Mouse (Mus musculus) embryonic stem cell, embryonic (primary cell): Measurements from ENCODE around the gene Bcas2.
"Not testable (repeated sequence)": the region's sequence is repeated elsewhere in the genome, so short reads cannot be mapped to it uniquely, and the experiment has no call there.

Experiments used
- CTCF ChIA-PET, 4 experiments: fragments of 300-600 bp in 2 of 4; fragments of 350-600 bp in 2 of 4; sonication (Branson Sonifier 250); formaldehyde crosslinking; loops; one replicate each; lab custom pipeline; 2022; ENCODE audit warnings: inconsistent platforms in 2 of 4; lab: Charles Lee
- POLR2A ChIA-PET, 4 experiments: fragments of 300-600 bp in 2 of 4; fragments of 350-600 bp in 2 of 4; sonication (Branson Sonifier 250); formaldehyde crosslinking; loops; one replicate each; lab custom pipeline; 2022; ENCODE audit warnings: antibody characterized with exemption in 4 of 4, inconsistent platforms in 1 of 4; lab: Charles Lee

Gene Bcas2

DNA sequence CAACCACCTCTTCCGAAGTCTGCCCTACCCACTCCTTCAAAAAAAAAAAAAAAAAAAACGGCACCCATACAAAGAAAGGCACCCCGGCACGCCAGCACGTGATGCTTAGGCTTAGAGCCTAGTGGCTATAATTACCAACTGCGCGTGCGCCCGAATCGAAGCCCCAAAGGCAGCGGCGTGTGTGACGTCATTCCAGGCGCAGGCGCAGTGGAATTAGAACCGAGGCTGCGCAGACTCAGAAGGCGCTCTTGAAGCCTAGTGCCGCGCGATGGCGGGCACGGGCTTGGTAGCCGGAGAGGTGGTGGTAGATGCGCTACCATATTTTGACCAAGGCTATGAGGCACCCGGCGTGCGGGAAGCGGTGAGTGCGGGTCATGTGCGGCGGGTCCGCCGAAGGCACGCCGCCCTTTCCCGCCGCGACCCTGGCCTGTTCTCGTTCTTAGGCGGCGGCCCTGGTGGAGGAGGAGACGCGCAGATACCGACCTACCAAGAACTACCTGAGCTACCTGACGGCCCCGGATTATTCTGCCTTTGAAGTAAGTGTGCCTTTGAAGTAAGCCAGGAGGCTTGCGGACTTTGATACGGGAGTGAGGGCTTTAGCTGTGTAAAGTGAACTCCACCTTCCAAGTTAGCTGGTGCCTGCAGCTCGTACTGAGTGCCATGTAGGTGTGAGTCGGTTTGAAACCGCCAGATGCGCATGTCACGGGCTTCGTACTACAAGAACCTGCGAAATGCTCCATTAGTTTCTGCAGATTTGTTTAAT is at the start of gene Bcas2:
TSS of gene Bcas2 (plus strand) at position 151 of the 763 bp plus-strand sequence.
- POLR2A ChIA-PET, result interaction anchor here (0.5 to 33.4 kb wide), 44 partner anchors 8 to 212 kb away, joined by 3 to 715 read pairs (median 4); partner anchors contain the start of genes Dennd2c (in 2 of the 4), Nras (in 2 of the 4) and Trim33 (in 1 of the 4)
- CTCF ChIA-PET, result interaction anchor here in 3 of 4 experiments (0.5 to 1.2 kb wide), 5 partner anchors 16 to 429 kb away, joined by 3 to 6 read pairs (median 3); no protein-coding TSS in a partner anchor

DNA sequence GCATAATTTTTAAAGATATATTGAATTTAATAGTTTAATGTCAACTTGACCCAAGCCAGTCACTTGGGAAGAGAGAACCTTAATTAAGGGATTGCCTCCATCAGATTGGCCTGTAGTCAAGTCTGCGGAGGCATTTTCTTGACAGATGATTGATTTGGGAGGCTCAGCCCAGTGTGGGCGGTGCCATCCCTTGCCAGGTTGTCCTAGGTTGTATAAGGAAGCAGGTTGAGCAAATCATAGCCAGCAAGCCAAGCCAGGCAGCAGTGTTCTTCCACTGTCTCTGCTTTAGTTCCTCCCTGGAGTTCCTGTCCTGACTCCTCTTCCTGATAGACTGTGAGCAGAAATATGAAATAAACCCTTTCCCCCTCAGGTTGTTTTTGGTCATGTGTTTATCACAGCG is 47.8 kb upstream of the Bcas2 start:
- POLR2A ChIA-PET, result interaction anchor here in 2 of 4 experiments (1.0 to 21.3 kb wide), 9 partner anchors 7 to 41 kb away, joined by 3 to 926 read pairs (median 15); partner anchors contain the start of gene Dennd2c (in 2 of the 2)

GRCm38 (mm10) chr3:103126138-103126537 is 45.3 kb upstream of the Bcas2 start:
- ChIA-PET CTCF (interaction anchor here in 2 of 4 experiments (1.1 to 2.5 kb wide), 4 partner anchors 20 to 48 kb away, joined by 4 to 10 read pairs (median 6); no protein-coding TSS in a partner anchor), POLR2A (interaction anchor here (0.6 to 21.3 kb wide), 21 partner anchors 15 to 124 kb away, joined by 3 to 926 read pairs (median 21); partner anchors contain the start of genes Dennd2c (in 2 of the 4) and Bcas2 (in 1 of the 4))

More for the DNA sequence above, 47.8 kb upstream of the Bcas2 start:
- CTCF ChIA-PET, result interaction anchor here in 1 of 4 experiments (1.0 kb wide), 1 partner anchor 30 kb away, joined by 3 read pairs; no protein-coding TSS in a partner anchor

DNA sequence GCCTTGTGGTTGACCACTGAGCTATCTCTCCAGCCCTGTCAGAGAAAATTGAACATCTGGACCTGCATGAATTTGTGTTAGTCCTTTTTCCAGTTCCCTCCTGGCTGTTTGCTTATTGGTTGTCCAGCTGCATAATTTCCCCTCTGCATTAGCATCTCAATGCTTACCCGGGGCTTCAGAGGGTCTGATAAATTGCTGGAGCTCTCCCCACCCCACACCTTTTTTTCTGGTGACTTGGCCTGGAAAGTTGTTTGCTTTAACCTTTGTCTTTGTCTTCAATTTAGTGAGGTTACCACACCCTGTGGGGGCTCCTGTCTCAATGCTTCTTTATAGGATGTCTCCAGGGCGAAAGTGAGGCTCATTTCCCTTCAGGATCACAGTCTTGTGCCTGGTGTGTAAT is 44.3 kb upstream of the Bcas2 start:
- CTCF ChIA-PET, result interaction anchor here in 3 of 4 experiments (0.5 to 2.5 kb wide), 13 partner anchors 8 to 170 kb away, joined by 3 to 10 read pairs (median 4); partner anchors contain the start of gene Dennd2c (in 2 of the 3)
- POLR2A ChIA-PET, result interaction anchor here (0.5 to 21.3 kb wide), 50 partner anchors 8 to 683 kb away, joined by 3 to 926 read pairs (median 6); partner anchors contain the start of genes Dennd2c (in 3 of the 4), Bcas2 (in 1 of the 4), Csde1 (in 1 of the 4) and Gm43064 (in 1 of the 4)

DNA sequence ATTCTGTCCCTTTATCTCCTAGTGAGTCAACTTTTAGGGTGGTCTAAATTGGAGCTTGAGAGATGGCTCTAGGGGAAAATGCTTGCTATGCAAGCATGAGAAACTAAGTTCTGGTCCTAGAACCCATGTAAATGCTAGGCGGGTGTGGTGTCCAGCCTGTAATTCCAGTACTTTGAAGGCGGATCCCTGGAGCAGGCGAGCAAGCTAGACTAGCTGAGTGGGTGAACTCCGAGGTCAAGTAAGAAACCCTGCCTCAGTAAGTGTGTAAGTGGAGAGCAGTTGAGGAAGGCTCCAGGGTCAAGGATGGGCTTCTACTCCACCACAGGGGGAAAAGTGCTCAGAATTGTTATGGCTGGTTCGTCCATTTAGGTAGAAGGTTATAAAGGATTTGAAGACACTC is 43.7 kb upstream of the Bcas2 start:
- POLR2A ChIA-PET, result interaction anchor here (0.5 to 21.3 kb wide), 45 partner anchors 9 to 682 kb away, joined by 3 to 926 read pairs (median 7); partner anchors contain the start of genes Dennd2c (in 3 of the 4), Bcas2 (in 1 of the 4), Csde1 (in 1 of the 4) and Gm43064 (in 1 of the 4)
- CTCF ChIA-PET, result interaction anchor here in 3 of 4 experiments (0.5 to 2.5 kb wide), 11 partner anchors 9 to 97 kb away, joined by 3 to 10 read pairs (median 3); partner anchors contain the start of gene Dennd2c (in 2 of the 3)

- ChIA-PET POLR2A (interaction anchor here (0.9 to 21.3 kb wide), 37 partner anchors 9 to 682 kb away, joined by 3 to 926 read pairs (median 9); partner anchors contain the start of genes Dennd2c (in 3 of the 4), Bcas2 (in 1 of the 4), Csde1 (in 1 of the 4) and Gm43064 (in 1 of the 4)), CTCF (interaction anchor here in 2 of 4 experiments (0.5 to 1.8 kb wide), 6 partner anchors 9 to 1667 kb away, joined by 3 to 8 read pairs (median 3); no protein-coding TSS in a partner anchor)
These were observed 43.2 kb upstream of the Bcas2 start for GRCm38 (mm10) chr3:103128251-103128650.

- POLR2A ChIA-PET, result interaction anchor here (0.6 to 21.3 kb wide), 41 partner anchors 8 to 109 kb away, joined by 3 to 926 read pairs (median 6); partner anchors contain the start of genes Dennd2c (in 3 of the 4), Bcas2 (in 1 of the 4), Csde1 (in 1 of the 4) and Nras (in 1 of the 4)
- CTCF ChIA-PET, result interaction anchor here in 2 of 4 experiments (0.8 to 1.7 kb wide), 3 partner anchors 16 to 24 kb away, joined by 3 read pairs; no protein-coding TSS in a partner anchor
These were observed 41.9 kb upstream of the Bcas2 start for GRCm38 (mm10) chr3:103129367-103130159.

- ChIA-PET CTCF (interaction anchor here in 3 of 4 experiments (0.8 to 2.0 kb wide), 6 partner anchors 16 to 81 kb away, joined by 3 to 6 read pairs (median 4); no protein-coding TSS in a partner anchor), POLR2A (interaction anchor here (0.6 to 21.3 kb wide), 42 partner anchors 8 to 1715 kb away, joined by 3 to 926 read pairs (median 6); partner anchors contain the start of genes Dennd2c (in 4 of the 4), Bcas2 (in 1 of the 4), Csde1 (in 1 of the 4) and Trim33 (in 1 of the 4))
These were observed 41.2 kb upstream of the Bcas2 start for GRCm38 (mm10) chr3:103130236-103130751.

DNA sequence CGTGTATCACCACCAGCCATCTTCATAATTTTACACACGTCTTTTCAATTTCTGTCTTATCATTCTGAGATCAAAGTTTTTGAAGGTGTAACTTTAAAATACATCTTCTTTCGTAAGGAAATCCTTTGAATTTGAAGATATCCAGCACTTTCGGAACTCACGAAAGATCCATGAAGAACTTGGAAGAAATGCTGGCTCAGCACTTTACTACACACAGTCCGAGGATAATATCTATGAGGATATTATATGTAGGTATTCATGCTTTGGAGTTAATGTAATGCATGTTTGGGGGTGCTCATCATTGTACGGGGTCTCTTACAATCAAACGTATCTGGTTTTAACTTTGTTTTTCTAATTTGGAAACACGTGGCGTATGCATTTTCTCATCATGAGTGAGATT is 38.4 kb upstream of the Bcas2 start:
- CTCF ChIA-PET, result no interaction called here
- POLR2A ChIA-PET, result interaction anchor here in 3 of 4 experiments (0.7 to 16.9 kb wide), 4 partner anchors 9 to 104 kb away, joined by 3 to 926 read pairs (median 313); partner anchors contain the start of gene Dennd2c (in 1 of the 3)

GRCm38 (mm10) chr3:103136414-103137077 is 34.9 kb upstream of the Bcas2 start:
- ChIA-PET POLR2A (interaction anchor here in 2 of 4 experiments (0.6 to 26.1 kb wide), 14 partner anchors 10 to 117 kb away, joined by 3 to 926 read pairs (median 43); partner anchors contain the start of genes Bcas2 (in 2 of the 2), Csde1 (in 2 of the 2) and Dennd2c (in 2 of the 2)), CTCF (interaction anchor here in 1 of 4 experiments (0.6 kb wide), 1 partner anchor 35 kb away, joined by 3 read pairs; no protein-coding TSS in a partner anchor)

GRCm38 (mm10) chr3:103139047-103139446 is 32.4 kb upstream of the Bcas2 start:
- POLR2A ChIA-PET, result interaction anchor here (0.6 to 26.1 kb wide), 39 partner anchors 8 to 925 kb away, joined by 3 to 926 read pairs (median 5); partner anchors contain the start of genes Dennd2c (in 2 of the 4), Nras (in 2 of the 4), Bcas2 (in 1 of the 4) and Csde1 (in 1 of the 4)
- CTCF ChIA-PET, result interaction anchor here in 3 of 4 experiments (0.5 to 1.2 kb wide), 3 partner anchors 9 to 159 kb away, joined by 3 to 4 read pairs (median 3); no protein-coding TSS in a partner anchor

DNA sequence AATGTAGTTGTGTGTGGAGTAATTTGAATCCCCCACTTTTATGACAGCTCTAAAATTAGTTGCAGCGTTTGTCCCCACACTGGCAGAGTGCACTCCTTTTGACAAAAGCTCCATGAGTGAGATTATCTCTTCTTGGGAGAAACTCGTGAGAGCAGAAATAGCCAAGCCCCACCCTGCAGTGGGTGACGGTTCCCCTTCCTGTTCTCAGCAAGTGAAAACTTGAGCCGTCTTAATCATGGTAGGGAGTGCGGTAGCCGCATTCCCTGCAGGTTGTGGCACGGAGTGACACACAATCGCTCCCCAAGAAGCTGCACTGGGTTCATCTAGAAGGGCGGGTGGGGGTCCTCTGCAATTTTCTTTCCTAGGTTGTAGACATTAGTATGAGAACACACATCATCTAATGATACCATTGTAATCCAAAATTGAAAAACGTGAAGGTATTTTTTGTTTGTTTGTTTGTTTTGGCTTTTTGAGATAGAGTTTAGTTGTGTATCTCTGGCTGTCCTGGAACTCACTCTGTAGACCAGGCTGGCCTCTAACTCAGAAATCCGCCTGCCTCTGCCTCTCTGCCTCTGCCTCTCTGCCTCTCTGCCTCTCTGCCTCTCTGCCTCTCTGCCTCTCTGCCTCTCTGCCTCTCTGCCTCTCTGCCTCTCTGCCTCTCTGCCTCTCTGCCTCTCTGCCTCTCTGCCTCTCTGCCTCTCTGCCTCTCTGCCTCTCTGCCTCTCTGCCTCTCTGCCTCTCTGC is 31.2 kb upstream of the Bcas2 start:
- CTCF ChIA-PET, result not testable (repeated sequence)
- POLR2A ChIA-PET, result interaction anchor here in 3 of 4 experiments (0.5 to 26.1 kb wide), 48 partner anchors 6 to 650 kb away, joined by 3 to 926 read pairs (median 6); partner anchors contain the start of genes Dennd2c (in 3 of the 3), Nras (in 2 of the 3), Bcas2 (in 1 of the 3) and Csde1 (in 1 of the 3)

DNA sequence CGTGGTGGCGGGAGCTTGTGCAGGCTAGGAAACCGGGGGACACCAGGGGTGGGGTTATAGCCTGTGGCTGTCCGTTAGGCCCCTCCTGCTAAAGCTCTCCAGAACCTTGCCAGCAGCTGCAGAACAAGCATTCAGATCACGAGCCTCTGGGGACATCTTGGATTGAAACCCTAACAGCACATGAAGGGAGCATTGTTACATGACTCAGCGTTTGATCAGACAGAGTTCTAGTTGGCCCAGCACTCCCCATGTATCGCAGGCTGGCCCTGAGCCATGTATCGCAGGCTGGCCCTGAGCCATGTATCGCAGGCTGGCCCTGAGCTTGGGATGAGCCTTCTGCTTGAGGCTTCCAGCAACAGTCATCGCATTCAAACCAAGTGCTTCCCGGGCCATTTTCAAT is 30.2 kb upstream of the Bcas2 start:
- POLR2A ChIA-PET, result interaction anchor here (0.6 to 26.1 kb wide), 46 partner anchors 11 to 975 kb away, joined by 3 to 926 read pairs (median 4); partner anchors contain the start of genes Dennd2c (in 3 of the 4), Trim33 (in 2 of the 4), Bcas2 (in 1 of the 4) and Csde1 (in 1 of the 4)
- CTCF ChIA-PET, result interaction anchor here in 3 of 4 experiments (0.8 to 1.2 kb wide), 3 partner anchors 12 to 40 kb away, joined by 3 to 6 read pairs (median 4); no protein-coding TSS in a partner anchor

- POLR2A ChIA-PET, result interaction anchor here in 2 of 4 experiments (0.6 to 26.1 kb wide), 26 partner anchors 13 to 122 kb away, joined by 3 to 926 read pairs (median 6); partner anchors contain the start of genes Dennd2c (in 2 of the 2), Bcas2 (in 1 of the 2), Csde1 (in 1 of the 2) and Nras (in 1 of the 2)
- CTCF ChIA-PET, result interaction anchor here in 2 of 4 experiments (1.2 kb wide), 3 partner anchors 11 to 41 kb away, joined by 3 to 6 read pairs (median 3); no protein-coding TSS in a partner anchor
These were observed 29.1 kb upstream of the Bcas2 start for GRCm38 (mm10) chr3:103142366-103142765.
